Mouse (Mus musculus) frontal cortex, adult (tissue): ENCODE data around the gene Eif5a2.
"Not testable (repeated sequence)": the region's sequence is repeated elsewhere in the genome, so short reads cannot be mapped to it uniquely, and the experiment has no call there.

Source experiments
- ATAC-seq: cut with Nextera tagmentation; 2 replicates; pipeline ENCODE4 v1.9.2; 2017; ENCODE audit warnings: mild to moderate bottlenecking, moderate library complexity, mixed read lengths; ENCODE audit not compliant: low TSS enrichment

The Eif5a2 gene

GRCm38 (mm10) chr3:28780994-28781393, at the start of gene Eif5a2:
Gene Eif5a2 (plus strand): TSS chr3:28781276.
- ATAC-seq: peak; percentile 98

- ATAC-seq: no peak
Measured at GRCm38 (mm10) chr3:28734712-28735111, 46.4 kb upstream of the Eif5a2 start.

GRCm38 (mm10) chr3:28736981-28737380, 44.1 kb upstream of the Eif5a2 start:
- no peak for ATAC-seq

DNA sequence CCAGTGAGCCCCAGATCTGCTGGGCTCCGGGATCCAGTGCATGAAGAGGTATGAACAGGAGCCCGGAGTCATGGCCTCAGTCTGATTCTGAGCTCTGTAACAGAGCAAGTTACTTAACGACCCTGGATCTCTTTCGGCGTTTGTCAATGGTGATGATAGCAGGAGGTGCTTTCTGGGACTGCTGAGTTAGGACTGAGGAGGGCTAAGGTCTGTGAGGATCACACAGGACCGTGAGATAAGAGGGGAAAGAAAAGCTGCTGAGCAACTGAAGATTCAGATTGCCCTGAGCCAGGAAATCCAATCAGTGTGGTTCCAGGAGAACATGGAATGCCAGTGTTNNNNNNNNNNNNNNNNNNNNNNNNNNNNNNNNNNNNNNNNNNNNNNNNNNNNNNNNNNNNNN, 40.7 kb upstream of the Eif5a2 start:
- no peak for ATAC-seq

DNA sequence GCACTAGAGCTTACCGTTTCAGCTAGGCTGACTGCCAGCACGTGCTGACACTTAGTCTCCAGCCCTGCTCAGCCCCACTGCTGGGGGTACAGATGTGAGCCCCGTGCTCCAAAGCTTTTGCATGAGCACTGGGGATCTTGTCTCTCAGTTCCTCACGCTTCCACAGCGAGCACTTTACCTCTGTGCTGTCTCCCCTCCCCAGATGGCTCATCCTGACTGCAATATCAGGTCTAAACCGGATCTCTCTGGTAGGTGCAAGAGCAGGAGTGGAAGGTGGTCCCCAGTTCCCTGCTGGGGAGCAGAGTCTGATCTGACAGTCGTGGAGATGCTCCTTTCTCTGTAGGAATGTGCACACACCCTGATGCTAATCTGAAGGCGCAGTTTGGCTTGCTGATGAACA, 37.8 kb upstream of the Eif5a2 start:
- ATAC-seq: 0 out of 2 replicates have a peak, but pooled peaks have one; percentile 12

- ATAC-seq: peak; percentile 96
Measured at GRCm38 (mm10) chr3:28745835-28746483, 35.1 kb upstream of the Eif5a2 start.

DNA sequence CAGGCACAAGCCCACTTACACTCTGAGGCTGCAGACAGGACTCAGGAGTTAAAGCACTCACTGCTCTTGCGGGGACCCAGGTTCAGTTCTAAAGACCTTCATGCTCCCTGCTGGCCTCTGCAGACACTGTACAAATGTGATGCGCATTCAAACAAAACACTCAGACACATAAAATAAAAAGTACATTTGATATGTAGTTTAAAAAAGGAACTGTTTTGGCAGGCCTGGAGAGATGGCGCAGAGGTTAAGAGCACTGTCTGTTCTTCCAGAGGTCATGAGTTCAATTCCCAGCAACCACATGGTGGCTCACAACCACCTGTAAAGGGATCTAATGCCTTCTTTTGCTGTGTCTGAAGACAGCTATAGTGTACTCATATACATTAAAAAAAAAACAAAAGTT, 32.9 kb upstream of the Eif5a2 start:
- no peak for ATAC-seq

DNA sequence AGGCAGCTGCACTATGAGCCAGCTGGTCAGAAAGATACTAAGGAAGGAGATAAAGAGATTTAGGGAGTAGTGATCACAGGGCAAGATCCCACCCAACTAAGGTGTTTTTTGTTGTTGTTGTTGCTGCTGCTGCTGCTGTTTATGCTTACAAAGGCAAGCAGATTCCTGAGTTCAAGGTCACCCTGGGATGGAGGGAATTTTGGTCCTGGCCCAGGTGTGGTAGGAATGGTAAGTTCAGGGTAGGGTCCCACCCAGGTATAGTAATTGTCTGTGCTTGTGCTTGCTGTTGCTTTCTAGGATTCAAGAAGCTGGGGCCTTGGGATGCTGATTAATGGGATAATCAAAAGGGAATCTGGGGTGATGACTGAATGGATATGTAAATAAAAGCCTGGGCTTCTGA, 32.1 kb upstream of the Eif5a2 start:
- no peak for ATAC-seq

- no peak for ATAC-seq
Measured at GRCm38 (mm10) chr3:28755477-28755876, 25.6 kb upstream of the Eif5a2 start.

GRCm38 (mm10) chr3:28761225-28761789, 19.8 kb upstream of the Eif5a2 start:
- ATAC-seq: no peak

DNA sequence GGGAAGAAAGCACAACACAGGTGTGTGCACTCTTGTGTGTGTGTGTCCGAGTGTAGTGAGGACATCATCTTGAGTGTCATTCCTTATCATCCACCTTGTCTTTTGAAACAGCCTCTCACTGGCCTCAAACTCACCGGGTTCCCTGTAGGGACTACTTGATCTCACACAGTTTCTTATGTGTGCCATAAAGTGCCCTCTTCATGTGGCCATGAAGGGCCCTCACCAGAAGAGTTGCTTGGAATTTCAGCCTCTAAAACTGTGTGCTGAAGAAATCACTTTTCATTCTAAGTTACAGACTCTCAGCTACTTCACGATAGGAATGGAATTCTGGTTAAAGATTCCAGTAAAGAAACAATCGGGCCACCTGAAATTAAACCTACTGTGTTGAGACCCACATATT, 14.1 kb upstream of the Eif5a2 start:
- no peak for ATAC-seq

GRCm38 (mm10) chr3:28768222-28768621, 12.9 kb upstream of the Eif5a2 start:
- ATAC-seq: no peak

DNA sequence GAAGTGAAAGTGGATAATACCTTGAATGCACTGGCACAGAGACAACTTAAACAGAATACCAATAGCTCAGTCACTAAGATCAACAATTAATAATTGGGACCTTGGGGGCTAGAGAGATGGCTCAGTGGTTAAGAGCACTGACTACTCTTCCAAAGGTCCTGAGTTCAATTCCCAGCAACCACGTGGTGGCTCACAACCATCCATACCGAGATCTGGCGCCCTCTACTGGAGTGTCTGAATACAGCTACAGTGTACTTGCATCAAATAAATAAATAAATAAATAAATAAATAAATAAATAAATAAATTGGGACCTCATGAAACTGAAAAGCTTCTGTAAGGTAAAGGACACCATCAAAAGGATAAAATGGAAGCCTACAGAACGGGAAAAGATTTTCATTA, 8.2 kb upstream of the Eif5a2 start:
- ATAC-seq: not testable (repeated sequence)

DNA sequence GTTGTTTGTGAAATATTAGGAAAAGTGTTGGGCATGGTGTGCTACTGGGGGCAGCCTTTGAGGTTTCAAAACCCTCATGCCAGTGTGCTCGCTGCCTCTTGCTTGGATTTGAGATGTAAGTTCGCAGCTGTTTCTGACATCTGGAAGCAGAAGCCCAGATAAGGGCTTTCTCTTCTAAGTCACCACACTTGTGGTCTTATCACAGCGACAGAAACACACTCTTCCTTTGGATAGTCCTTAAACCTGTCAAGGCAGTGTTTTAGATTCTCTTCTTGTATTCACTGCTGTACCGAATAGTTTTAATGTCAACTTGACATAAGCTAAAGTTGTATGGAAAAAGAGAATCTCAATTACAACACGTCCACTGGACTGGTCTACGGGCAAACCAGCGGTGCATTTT, 5.7 kb upstream of the Eif5a2 start:
- ATAC-seq: no peak

DNA sequence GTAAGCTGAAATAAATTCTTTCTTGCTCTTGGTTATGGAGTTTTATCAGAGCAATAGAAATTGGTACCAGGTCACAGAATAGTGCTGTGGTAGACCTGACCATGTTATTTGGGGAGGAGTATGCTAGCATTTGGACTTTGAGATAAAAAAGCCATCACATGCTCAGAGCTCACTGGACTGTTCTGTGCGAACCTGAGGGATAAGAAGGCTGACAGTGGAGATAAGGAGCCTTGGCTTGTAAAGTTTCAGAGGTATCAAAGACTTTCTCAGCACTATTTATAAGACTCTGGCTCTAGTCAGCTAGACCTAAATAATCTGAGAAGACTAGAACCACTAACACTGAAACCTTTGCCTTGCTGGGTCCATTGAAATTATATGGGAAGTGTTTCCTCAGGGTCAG, 5.1 kb upstream of the Eif5a2 start:
- ATAC-seq: no peak

DNA sequence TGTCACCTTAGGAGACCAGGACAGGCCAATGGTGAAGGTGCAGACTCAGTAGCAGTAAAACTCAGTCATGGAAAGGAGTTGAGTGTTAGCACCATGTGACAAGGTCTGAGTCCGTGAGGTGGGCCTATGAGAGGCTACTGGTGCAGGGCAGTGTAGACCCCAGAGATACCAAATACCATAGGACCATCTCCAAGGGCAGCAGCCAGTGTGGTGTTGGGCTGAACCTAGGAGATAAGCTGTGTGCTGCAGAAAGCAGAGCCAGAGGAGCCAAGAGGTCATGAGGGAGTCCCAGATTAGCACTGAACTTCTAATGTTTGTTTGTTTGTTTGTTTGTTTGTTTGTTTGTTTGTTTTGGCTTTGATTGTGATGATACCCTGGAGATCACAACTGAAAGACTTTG, 4.6 kb upstream of the Eif5a2 start:
- ATAC-seq: no peak

DNA sequence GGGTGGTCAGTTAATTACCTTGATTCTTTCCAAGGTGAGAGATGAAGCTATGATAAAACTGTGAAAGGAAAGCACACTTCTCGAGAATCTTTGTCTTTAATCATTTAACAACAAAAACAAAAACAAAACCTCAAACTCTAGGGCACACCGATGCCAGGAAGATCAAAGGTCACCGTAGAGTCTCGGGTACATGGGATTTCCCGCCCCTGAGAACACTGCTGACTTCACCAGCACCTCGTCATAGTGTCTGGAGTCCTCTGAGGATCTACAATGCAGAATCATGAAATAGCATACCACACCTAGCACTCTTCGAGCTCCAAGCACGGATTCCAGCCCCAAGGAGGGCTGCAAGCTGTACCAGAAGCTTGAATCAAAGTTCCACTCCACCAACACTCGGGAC, 565 bp upstream of the Eif5a2 start:
- peak; percentile 24 for ATAC-seq

- ATAC-seq: peak; percentile 68
Measured at GRCm38 (mm10) chr3:28781422-28781821, 346 bp downstream of the Eif5a2 start.

- ATAC-seq: no peak
Measured at GRCm38 (mm10) chr3:28781848-28782247, 772 bp downstream of the Eif5a2 start.

DNA sequence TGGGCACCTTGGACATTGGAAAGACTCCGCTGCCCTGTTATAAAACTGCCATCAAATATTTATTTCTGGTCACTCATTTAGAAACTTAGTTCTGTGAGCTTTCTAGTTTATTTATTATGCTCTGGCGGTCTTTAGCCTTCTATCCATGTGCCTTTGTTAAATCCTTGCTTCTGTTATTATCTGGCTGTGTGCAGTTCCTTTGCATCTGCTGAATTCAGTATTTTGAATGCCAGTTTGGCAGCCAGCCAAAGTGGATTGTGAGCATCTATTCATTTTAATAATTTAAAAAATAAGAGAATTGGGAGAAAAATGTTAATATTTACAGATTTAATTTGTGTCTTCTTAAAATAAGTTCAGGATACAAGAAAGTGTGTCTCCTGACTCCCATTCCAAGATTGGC, 3.1 kb downstream of the Eif5a2 start:
- no peak for ATAC-seq

DNA sequence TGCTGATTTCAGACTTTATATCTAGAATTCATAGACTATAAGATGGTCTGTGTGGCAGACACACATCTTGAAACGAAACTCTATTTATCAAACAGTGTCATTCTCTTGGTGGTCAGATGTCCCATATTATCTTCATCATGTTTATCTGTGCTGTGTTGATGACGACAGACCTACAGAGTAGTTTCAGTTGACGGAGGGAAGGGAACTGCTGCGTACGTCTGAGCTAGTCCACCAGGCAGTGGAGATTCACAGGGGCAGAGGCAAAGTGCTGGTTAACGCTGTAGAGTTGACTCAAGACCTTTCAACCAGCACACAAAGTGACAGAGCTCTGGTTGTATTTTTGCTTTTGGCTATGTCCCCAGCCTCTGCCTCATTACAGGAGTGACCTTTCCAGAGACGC, 13.8 kb downstream of the Eif5a2 start:
- ATAC-seq: no peak

DNA sequence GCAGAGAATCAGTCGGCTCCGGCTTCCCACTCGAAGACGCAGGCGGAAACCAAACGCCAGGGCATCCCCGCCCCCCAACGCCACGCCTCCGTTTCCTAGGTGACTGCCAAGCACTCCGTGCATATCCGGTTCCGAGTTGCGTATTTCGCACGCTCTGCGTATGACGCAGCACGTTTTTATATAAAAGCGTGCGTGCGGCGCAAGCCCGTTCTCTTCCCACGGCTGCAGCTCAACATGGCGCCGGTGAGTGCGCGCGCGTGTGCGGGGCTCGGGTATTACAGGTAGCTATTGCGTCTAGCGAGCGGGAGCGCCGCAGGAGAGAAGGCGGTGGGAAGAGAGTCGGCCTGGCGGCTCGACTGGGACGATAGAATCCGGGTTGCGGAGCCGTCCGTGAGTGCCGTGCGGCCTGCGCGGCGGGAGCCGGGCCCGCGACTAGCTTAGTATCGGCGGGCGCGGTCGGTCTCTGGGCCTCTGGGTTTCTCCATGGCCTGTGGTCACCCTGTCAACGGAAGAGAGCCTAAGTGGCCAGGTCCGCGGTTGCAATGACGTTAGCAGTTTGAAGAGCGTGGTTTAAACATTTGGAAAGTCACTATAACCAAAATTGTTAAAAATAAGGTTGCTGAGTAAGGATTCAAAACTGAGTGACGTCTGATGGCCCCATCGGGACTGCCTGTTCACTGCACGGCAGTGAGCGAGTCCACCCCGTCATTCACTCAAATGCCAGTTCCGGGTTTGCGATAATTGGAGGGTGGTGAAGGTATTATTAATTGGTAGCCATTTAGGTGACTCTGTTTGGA, 24.4 kb downstream of the Eif5a2 start, which contains the start of gene Rpl22l1:
TSS of gene Rpl22l1 (plus strand) at position 136 of the 797 bp plus-strand sequence.
- peak; percentile 98 for ATAC-seq

GRCm38 (mm10) chr3:28808039-28808643, 27.1 kb downstream of the Eif5a2 start:
- ATAC-seq: no peak
